Mouse (Mus musculus): ENCODE results near the gene Sstr3.

The Sstr3 gene

GRCm38 (mm10) chr15:78559141-78559979 lies 14.9 kb upstream of the Sstr3 start:
- no peak for DNase-seq

DNA sequence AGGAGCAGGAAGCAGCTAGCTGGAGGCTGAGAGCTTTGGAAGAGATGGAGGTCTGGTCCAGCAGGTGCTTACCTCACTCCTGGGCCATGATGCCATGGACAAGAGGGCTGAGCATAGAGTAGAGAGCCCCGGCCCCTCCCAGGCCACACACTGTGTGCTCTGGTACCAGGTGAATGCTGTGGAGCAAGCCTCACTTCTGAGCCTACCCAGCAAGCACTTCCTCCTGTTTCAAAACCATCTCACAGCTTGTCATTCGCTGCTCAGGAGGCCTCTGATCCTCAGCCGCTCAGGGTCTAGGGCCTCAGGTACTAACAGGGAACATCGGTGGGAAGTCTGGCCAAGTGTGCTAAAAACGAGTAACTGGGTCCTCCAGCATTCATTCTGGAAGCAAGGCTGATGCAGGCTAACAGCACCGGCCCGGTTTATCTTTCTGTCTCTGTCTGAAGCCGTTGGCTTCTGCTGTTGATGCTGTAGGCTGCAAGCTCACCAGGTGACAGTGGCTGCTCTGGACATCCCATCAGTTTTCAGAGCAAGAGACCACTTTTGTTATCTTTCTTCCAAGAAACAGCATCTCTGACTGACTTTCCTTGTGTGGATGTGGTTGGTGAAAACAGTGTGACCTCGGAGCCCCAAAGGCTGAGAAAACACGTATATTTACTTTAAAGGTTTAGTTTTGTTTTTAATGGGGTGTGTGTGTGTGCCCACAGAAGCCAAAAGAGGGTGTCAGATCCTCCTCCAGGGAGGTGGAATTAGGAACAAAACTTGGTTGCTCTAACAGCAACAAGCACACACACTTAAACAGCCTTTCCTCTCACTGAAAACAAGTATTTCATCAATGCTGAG lies 13.4 kb upstream of the Sstr3 start:
- DNase-seq, result no peak

GRCm38 (mm10) chr15:78554545-78555313 lies 10.2 kb upstream of the Sstr3 start:
- no peak for DNase-seq

DNA sequence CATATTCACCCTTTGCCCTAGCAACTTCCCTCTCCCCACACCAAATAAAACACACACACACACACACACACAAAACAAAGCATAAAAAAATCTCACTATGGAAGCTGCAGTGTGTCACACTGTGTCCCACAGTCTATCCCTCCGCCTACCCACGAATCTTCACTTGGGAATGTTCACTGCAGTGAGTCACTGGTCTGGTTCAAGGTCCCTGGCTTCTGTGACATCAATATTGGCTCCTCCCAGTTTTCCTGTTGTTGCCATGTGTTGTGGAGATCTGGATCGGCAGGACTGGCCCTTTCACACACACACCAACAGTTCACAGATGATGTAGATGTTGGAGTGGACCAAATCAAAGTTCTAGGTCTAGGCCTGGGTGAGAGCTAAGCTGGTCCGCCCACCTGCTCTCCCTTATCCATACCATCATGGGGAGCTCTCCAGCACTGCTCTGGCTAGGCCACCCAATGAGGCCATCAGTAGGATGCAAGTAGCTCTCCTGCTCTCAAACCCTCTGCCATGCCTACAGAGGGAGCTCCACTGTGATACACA lies 4.8 kb upstream of the Sstr3 start:
- no peak for DNase-seq

DNA sequence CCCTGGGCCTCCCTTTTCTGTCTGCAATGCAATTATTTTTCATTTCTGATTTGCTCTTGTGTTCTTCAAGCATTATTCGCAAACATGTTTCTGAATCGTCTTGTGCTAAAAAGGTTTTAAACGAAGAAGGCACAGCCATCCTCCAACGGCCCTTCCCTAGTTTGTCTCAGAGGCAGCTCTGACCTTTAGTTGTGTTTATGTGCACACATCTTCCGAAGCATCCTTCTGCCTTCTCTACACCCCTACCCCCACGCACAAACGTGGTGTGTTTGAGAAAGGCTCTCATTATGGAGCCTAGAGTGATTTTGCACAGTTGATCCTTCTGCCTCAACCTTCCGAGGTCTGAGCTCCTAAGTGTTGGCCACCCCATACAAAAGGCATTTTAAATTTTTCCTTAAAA lies 4.2 kb upstream of the Sstr3 start:
- no peak for DNase-seq

- no peak for DNase-seq
These were observed 3.8 kb upstream of the Sstr3 start for GRCm38 (mm10) chr15:78548336-78548665.

DNA sequence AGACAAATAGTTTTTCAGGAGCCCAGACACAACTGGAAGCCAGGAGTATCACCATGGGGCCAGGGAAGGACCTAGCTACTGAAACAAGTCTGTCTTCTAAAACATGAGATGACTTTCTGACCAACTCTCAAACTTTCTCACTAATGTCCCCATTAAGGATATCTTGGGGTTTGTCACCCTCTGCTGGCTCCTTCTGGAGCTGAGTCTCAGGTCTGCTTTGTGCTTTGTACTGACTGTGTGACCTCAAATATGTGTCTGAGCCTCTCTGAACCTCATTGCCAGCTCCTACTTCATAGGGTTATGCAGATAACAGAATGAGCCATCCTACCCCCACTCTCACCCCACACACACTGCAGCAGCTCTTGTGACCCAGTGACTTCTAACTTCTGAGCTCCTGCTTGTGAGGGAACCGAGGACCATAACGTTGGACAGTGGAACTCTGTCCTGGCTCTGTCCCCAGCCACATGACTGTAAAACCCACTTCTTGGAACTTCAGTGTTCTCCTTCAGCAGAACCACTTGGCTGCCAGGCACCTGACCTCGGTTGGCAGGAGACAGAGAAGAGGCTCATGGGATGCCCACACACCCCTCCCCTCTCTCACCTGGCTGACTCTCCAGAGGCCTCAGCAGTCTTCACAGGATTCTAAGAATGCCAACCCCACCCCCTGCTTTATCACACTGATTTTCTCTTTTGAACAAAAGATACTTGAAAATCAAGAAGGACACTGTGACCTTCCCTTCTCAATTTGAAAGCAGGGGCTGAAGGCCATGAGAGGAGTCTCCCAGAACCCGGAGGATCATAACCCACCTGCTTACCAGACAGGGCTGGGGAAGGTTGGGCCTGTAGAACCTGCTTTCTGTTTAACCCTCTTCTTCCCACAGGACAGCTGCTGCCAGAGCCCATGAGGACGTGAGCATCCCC lies 3.2 kb upstream of the Sstr3 start:
- peak; percentile 94 for DNase-seq

GRCm38 (mm10) chr15:78546060-78546459 lies 1.6 kb upstream of the Sstr3 start:
- DNase-seq, result no peak

DNA sequence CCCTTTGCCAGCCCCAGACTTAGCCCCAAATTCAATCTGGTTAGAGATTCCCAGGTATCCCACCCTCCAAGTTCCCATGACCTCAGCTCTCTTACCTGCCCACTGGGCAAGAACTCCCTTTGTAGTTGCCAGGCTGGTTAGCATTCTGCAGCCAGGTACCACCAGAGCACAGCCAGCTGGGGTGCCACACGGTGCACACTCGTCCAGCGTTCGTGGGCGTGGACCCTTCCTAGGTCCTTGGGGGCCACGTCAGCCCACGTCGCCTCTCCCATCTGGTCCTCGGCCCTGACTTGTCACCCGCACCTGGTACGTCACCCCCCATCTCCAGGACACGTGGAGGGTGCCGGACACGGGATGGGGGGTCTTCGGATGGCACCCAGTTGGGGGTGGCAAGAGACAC lies 444 bp downstream of the Sstr3 start:
- DNase-seq, result no peak

- no peak for DNase-seq
These were observed 1.6 kb downstream of the Sstr3 start for GRCm38 (mm10) chr15:78542767-78543303.

GRCm38 (mm10) chr15:78542098-78542766 lies 2.3 kb downstream of the Sstr3 start:
- DNase-seq, result no peak

DNA sequence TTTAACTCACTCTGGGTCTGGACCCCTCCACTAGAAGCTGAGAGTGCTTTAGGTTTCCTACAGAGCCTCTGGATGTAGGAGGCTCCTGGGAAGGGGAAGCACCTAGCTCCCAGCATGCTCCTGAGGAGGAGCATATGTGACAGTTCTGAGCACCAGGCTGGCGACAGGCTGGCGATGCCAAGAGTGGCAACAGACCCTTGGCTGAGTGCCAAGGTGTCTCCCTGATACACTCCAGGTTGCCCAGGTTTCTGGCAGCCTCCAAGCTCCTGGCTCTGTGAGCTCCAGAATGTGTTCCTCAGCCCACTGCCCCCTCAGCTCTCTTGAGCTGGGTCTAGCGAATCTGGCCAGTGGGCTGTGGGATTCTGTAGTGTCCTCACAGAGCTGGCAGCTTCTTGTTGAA lies 2.9 kb downstream of the Sstr3 start:
- peak; percentile 94 for DNase-seq

GRCm38 (mm10) chr15:78541036-78541435 lies 3.4 kb downstream of the Sstr3 start:
- no peak for DNase-seq

DNA sequence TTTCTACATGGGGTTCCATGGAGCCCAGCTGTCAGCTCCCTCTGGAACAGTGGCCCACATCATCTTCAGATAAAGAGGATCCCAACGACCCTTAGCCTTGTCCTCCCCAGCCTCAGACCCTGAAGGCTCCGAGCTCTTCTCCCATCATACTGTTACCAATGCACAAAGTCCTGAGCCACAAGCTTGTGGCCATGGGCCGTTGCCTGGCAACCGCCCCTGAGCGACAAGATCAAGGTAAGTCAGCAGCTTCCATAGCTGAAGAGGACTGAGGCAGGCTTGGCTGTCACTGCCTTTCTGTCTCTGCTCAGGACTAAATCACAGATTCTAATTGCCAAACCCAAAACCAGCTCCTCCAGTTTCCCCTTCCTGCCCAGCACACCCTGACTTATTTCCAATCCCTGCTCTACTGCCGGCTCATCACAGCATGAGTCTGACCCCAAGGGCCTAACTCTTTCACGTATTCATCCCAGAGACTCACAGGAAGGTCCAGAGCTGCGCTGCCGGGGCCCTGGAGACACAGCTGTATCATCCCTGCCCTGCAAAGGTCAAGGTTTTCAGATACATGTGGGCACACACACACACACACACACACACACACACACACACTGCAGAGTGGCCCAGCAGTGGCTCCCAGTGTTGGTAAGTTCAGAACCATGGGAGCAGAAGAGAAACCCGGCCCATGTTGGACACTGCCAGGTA lies 8.6 kb downstream of the Sstr3 start:
- DNase-seq, result no peak

GRCm38 (mm10) chr15:78533346-78533835 lies 11.1 kb downstream of the Sstr3 start:
- DNase-seq, result no peak

- no peak for DNase-seq
These were observed 11.7 kb downstream of the Sstr3 start for GRCm38 (mm10) chr15:78532566-78533345.

GRCm38 (mm10) chr15:78531901-78532469 lies 12.5 kb downstream of the Sstr3 start:
- DNase-seq, result peak; percentile 100

- DNase-seq, result no peak
These were observed 13.1 kb downstream of the Sstr3 start for GRCm38 (mm10) chr15:78531451-78531720.

Measured in heart, adult 11 months (tissue).